Mouse (Mus musculus) limb, embryonic 13.5 days (tissue): ENCODE data around the gene Akt2. TPM values are rescaled to one million over a fixed set of nuclear protein-coding genes. Genes with fewer than 3 reads are reported as not detected.

ENCODE experiments used
- ATAC-seq: fragments of 200-750 bp; cut with Nextera tagmentation; 2 replicates; pipeline ENCODE4 v1.8.0; 2017; ENCODE audit warnings: low read depth, moderate number of reproducible peaks, moderate TSS enrichment; ENCODE audit not compliant: low FRiP score
- H3K27ac ChIP-seq: fragments of 300-500 bp; sonication (generic); 2 replicates; pipeline ENCODE4 v1.5.1; 2015; ENCODE audit warnings: inconsistent platforms, mild to moderate bottlenecking, moderate library complexity
- H3K27me3 ChIP-seq: fragments of 300-500 bp; sonication (generic); 2 replicates; pipeline ENCODE4 v1.6.1; 2015; ENCODE audit warnings: mild to moderate bottlenecking, inconsistent platforms
- H3K36me3 ChIP-seq: fragments of 300-500 bp; sonication (generic); 2 replicates; pipeline ENCODE4 v1.6.1; 2015; ENCODE audit warnings: inconsistent platforms, mild to moderate bottlenecking, moderate library complexity
- H3K4me1 ChIP-seq: fragments of 300-500 bp; sonication (generic); 2 replicates; pipeline ENCODE4 v1.6.1; 2015; ENCODE audit warnings: inconsistent platforms
- H3K4me2 ChIP-seq: fragments of 300-500 bp; sonication (generic); replicated peaks from 2 replicates; pipeline ENCODE4 v1.6.1; 2015; ENCODE audit warnings: inconsistent platforms, mild to moderate bottlenecking, moderate library complexity
- H3K4me3 ChIP-seq: fragments of 300-500 bp; sonication (generic); 2 replicates; pipeline ENCODE4 v1.5.1; 2015; ENCODE audit warnings: moderate library complexity, mild to moderate bottlenecking, inconsistent platforms
- H3K9ac ChIP-seq: fragments of 300-500 bp; sonication (generic); 2 replicates; pipeline ENCODE4 v1.6.1; 2015; ENCODE audit warnings: mild to moderate bottlenecking, inconsistent platforms
- H3K9me3 ChIP-seq: fragments of 300-500 bp; sonication (generic); 2 replicates; pipeline ENCODE4 v1.6.1; 2016; ENCODE audit warnings: inconsistent platforms
- WGBS: fragments of 180-500 bp; shearing (Covaris S2); methylation state at CpG from one replicate; pipeline ENCODE4 v1.1.7; 2015; 5-methylcytosine and 5-hydroxymethylcytosine counted together
- polyA plus RNA-seq: library from polyadenylated mRNA; unstranded; fragments of >200 nt; fragmentation: Nextera tagmentation; extraction: Ambion mirVana; gene quantifications from 2 replicates; pipeline ENCODE4 v1.2.1, GENCODE M21; 2015

Akt2 gene
- polyA plus RNA-seq, 1 experiment from 2014 or later = 117 TPM

GRCm38 (mm10) chr7:27592217-27592929 is 1.0 kb downstream of the Akt2 start:
- Histone ChIP-seq H3K4me1 (peaks cover 31% of the 10 kb centered on the region), H3K36me3 (peaks cover 15% of the 10 kb centered on the region), H3K4me3 (peak overlapping the region; percentile 73), H3K4me2 (peak overlapping the region; percentile 80), H3K27ac (peak overlapping the region; percentile 98), H3K9ac (peak overlapping the region; percentile 89), H3K27me3 (no peaks in the 10 kb centered on the region), H3K9me3 (no peaks in the 10 kb centered on the region)
- ATAC-seq = peak; percentile 64
- 2% methylated on average over 17 of the region's 17 CpGs for WGBS

GRCm38 (mm10) chr7:27592934-27593645 is 1.7 kb downstream of the Akt2 start:
- Histone ChIP-seq H3K4me1 (peaks cover 38% of the 10 kb centered on the region), H3K27ac (peak overlapping the region; percentile 98), H3K9me3 (no peaks in the 10 kb centered on the region), H3K4me3 (peak overlapping the region; percentile 73), H3K27me3 (no peaks in the 10 kb centered on the region), H3K4me2 (peak overlapping the region; percentile 80), H3K9ac (peak overlapping the region; percentile 89), H3K36me3 (peaks cover 15% of the 10 kb centered on the region)
- WGBS = 55% methylated on average over 12 of the region's 12 CpGs
- no peak for ATAC-seq

- Histone ChIP-seq H3K4me1 (peaks cover 54% of the 10 kb centered on the region), H3K4me2 (peak overlapping the region; percentile 14; the same call in 1 of the 2 replicates), H3K9ac (peak overlapping the region; percentile 54), H3K36me3 (peaks cover 15% of the 10 kb centered on the region), H3K27ac (peak overlapping the region; percentile 70), H3K27me3 (no peaks in the 10 kb centered on the region), H3K4me3 (no peak overlapping the region), H3K9me3 (no peaks in the 10 kb centered on the region)
- WGBS = 57% methylated on average over 10 of the region's 10 CpGs
- ATAC-seq = no peak
Measured at GRCm38 (mm10) chr7:27596586-27597503, 5.5 kb downstream of the Akt2 start.

GRCm38 (mm10) chr7:27598053-27598452 is 6.7 kb downstream of the Akt2 start:
- Histone ChIP-seq H3K4me1 (peaks cover 59% of the 10 kb centered on the region), H3K27me3 (no peaks in the 10 kb centered on the region), H3K9ac (no peak overlapping the region), H3K4me3 (no peak overlapping the region), H3K27ac (no peak overlapping the region; the same call in 1 of the 2 replicates), H3K9me3 (no peaks in the 10 kb centered on the region), H3K36me3 (peaks cover 19% of the 10 kb centered on the region), H3K4me2 (no peak overlapping the region)
- 76% methylated on average over 7 of the region's 7 CpGs for WGBS
- no peak for ATAC-seq

GRCm38 (mm10) chr7:27601628-27602027 is 10.3 kb downstream of the Akt2 start:
- no peak overlapping the region for H3K4me3 ChIP-seq
- no peak overlapping the region for H3K9ac ChIP-seq
- H3K27me3 ChIP-seq = no peaks in the 10 kb centered on the region
- H3K4me2 ChIP-seq = no peak overlapping the region
- peaks cover 6% of the 10 kb centered on the region; the same call in 1 of the 2 replicates for H3K36me3 ChIP-seq
- H3K4me1 ChIP-seq = peaks cover 70% of the 10 kb centered on the region
- no peaks in the 10 kb centered on the region for H3K9me3 ChIP-seq
- 64% methylated on average over 4 of the region's 4 CpGs for WGBS
- ATAC-seq = no peak; the same call in 1 of the 2 replicates
- peak overlapping the region; percentile 39; the same call in 1 of the 2 replicates for H3K27ac ChIP-seq

GRCm38 (mm10) chr7:27602161-27602560 is 10.8 kb downstream of the Akt2 start:
- peaks cover 6% of the 10 kb centered on the region; the same call in 1 of the 2 replicates for H3K36me3 ChIP-seq
- H3K4me3 ChIP-seq = no peak overlapping the region
- H3K4me2 ChIP-seq = no peak overlapping the region
- ATAC-seq = no peak
- peaks cover 70% of the 10 kb centered on the region for H3K4me1 ChIP-seq
- H3K9me3 ChIP-seq = no peaks in the 10 kb centered on the region
- H3K27me3 ChIP-seq = no peaks in the 10 kb centered on the region
- WGBS = 72% methylated on average over 2 of the region's 2 CpGs
- no peak overlapping the region for H3K27ac ChIP-seq
- H3K9ac ChIP-seq = no peak overlapping the region

GRCm38 (mm10) chr7:27602835-27603234 is 11.5 kb downstream of the Akt2 start:
- H3K36me3 ChIP-seq = peaks cover 12% of the 10 kb centered on the region; the same call in 1 of the 2 replicates
- no peak overlapping the region for H3K4me2 ChIP-seq
- H3K27me3 ChIP-seq = no peaks in the 10 kb centered on the region
- no peak overlapping the region for H3K27ac ChIP-seq
- H3K9me3 ChIP-seq = no peaks in the 10 kb centered on the region
- H3K9ac ChIP-seq = no peak overlapping the region; the same call in 1 of the 2 replicates
- WGBS = 82% methylated on average over 7 of the region's 7 CpGs
- peaks cover 70% of the 10 kb centered on the region for H3K4me1 ChIP-seq
- no peak for ATAC-seq
- H3K4me3 ChIP-seq = no peak overlapping the region

- Histone ChIP-seq H3K27me3 (no peaks in the 10 kb centered on the region), H3K4me1 (peaks cover 64% of the 10 kb centered on the region), H3K9ac (no peak overlapping the region), H3K27ac (peak overlapping the region; percentile 88; the same call in 1 of the 2 replicates), H3K36me3 (peaks cover 29% of the 10 kb centered on the region), H3K9me3 (no peaks in the 10 kb centered on the region), H3K4me2 (no peak overlapping the region), H3K4me3 (no peak overlapping the region)
- ATAC-seq = no peak
- 50% methylated on average over 5 of the region's 5 CpGs for WGBS
Measured at GRCm38 (mm10) chr7:27604661-27605348, 13.5 kb downstream of the Akt2 start.

GRCm38 (mm10) chr7:27605499-27606285 is 14.3 kb downstream of the Akt2 start:
- Histone ChIP-seq H3K4me3 (no peak overlapping the region), H3K27me3 (no peaks in the 10 kb centered on the region), H3K36me3 (peaks cover 37% of the 10 kb centered on the region), H3K4me2 (peak overlapping the region; percentile 30; the same call in 1 of the 2 replicates), H3K4me1 (peaks cover 64% of the 10 kb centered on the region), H3K27ac (peak overlapping the region; percentile 88), H3K9me3 (no peaks in the 10 kb centered on the region), H3K9ac (peak overlapping the region; percentile 45; the same call in 1 of the 2 replicates)
- ATAC-seq = 0 out of 2 replicates have a peak, but pooled peaks have one; percentile 12
- 49% methylated on average over 9 of the region's 9 CpGs for WGBS

GRCm38 (mm10) chr7:27606481-27607254 is 15.3 kb downstream of the Akt2 start:
- WGBS = 47% methylated on average over 10 of the region's 10 CpGs
- H3K9me3 ChIP-seq = no peaks in the 10 kb centered on the region
- peak; percentile 49; the same call in 1 of the 2 replicates for ATAC-seq
- H3K9ac ChIP-seq = peak overlapping the region; percentile 31; the same call in 1 of the 2 replicates
- H3K36me3 ChIP-seq = peaks cover 42% of the 10 kb centered on the region
- no peak overlapping the region for H3K4me3 ChIP-seq
- H3K27ac ChIP-seq = peak overlapping the region; percentile 88; the same call in 1 of the 2 replicates
- H3K4me1 ChIP-seq = peaks cover 55% of the 10 kb centered on the region
- no peaks in the 10 kb centered on the region for H3K27me3 ChIP-seq
- H3K4me2 ChIP-seq = peak overlapping the region; percentile 30
